Mouse (Mus musculus): ENCODE data around the gene Plekha4. TPM values are rescaled to one million over a fixed set of nuclear protein-coding genes. Genes with fewer than 3 reads are reported as not detected.

Plekha4 gene
- total and polyA plus RNA-seq, 3 experiments: 0.12 to 0.65 TPM; not detected in 1

GRCm38 (mm10) chr7:45587631-45588592, 61.8 kb downstream of the Plekha4 start:
- TF ChIP-seq POLR2A (IDR thresholded peaks at IDR 0.05; ENCODE audit: control insufficient read depth in 1 of 2, insufficient read depth in 1 of 2, low read depth in 1 of 2, low read length in 2 of 2, poor library complexity in 1 of 2) (no peak), HCFC1 (IDR thresholded peaks at IDR 0.05; ENCODE audit: low read depth, low read length) (no peak), MAZ (IDR thresholded peaks at IDR 0.05; ENCODE audit: low read depth, low read length) (no peak), NRF1 (IDR thresholded peaks at IDR 0.05; ENCODE audit: insufficient read depth, low read depth, low read length, poor library complexity, severe bottlenecking) (no peak), POLR2AphosphoS5 (IDR thresholded peaks at IDR 0.05; ENCODE audit: borderline replicate concordance, low read depth, low read length) (no peak), EP300 (IDR thresholded peaks at IDR 0.05; ENCODE audit: low read depth in 1 of 2, low read length in 2 of 2) (no peak), ETS1 (IDR thresholded peaks at IDR 0.05; ENCODE audit: low read depth, low read length) (no peak), TCF12 (IDR thresholded peaks at IDR 0.05; ENCODE audit: low read depth, low read length) (no peak), MXI1 (IDR thresholded peaks at IDR 0.05; ENCODE audit: low read depth, low read length) (no peak), MYC (IDR thresholded peaks at IDR 0.05; ENCODE audit: low read depth, low read length) (no peak), ZMIZ1 (IDR thresholded peaks at IDR 0.05; ENCODE audit: low read depth, low read length) (no peak), ZNF384 (IDR thresholded peaks at IDR 0.05; ENCODE audit: low read depth, low read length) (no peak), USF2 (IDR thresholded peaks at IDR 0.05; ENCODE audit: borderline replicate concordance in 1 of 2, insufficient read depth in 1 of 2, low read depth in 1 of 2, low read length in 2 of 2) (no peak), MAFK (IDR thresholded peaks at IDR 0.05; ENCODE audit: borderline replicate concordance, low read depth, low read length) (no peak)
- no peaks in the 10 kb centered on the region for H3K9me3 ChIP-seq (replicated peaks; ENCODE audit: insufficient read depth, low read length)
- peaks cover 3 to 8% of the 10 kb centered on the region in 2 experiments; a peak in 2 of 4 replicates for H3K4me1 ChIP-seq (ENCODE audit: control insufficient read depth in 1 of 2, insufficient read depth in 2 of 2, low read length in 2 of 2)
- H3K9ac ChIP-seq (ENCODE audit: control insufficient read depth, low read depth, low read length, poor library complexity, severe bottlenecking): no peak overlapping the region
- DNase-seq (ENCODE audit: low read depth, low spot score): no peak
- peaks cover 0 to 11% of the 10 kb centered on the region in 2 experiments; a peak in 3 of 4 replicates for H3K36me3 ChIP-seq (ENCODE audit: control insufficient read depth in 1 of 2, insufficient read depth in 2 of 2, low read length in 2 of 2)
- H3K79me2 ChIP-seq (ENCODE audit: control insufficient read depth, insufficient read depth, low read length, poor library complexity): no peaks in the 10 kb centered on the region
- no peaks in the 10 kb centered on the region for H3K27me3 ChIP-seq (ENCODE audit: control insufficient read depth in 1 of 2, insufficient read depth in 2 of 2, low read length in 2 of 2)
- H3K27ac ChIP-seq (ENCODE audit: control insufficient read depth, low read depth, low read length): no peak overlapping the region
- H3K4me3 ChIP-seq (ENCODE audit: control insufficient read depth in 1 of 2, insufficient read depth in 1 of 2, low read depth in 2 of 2, low read length in 2 of 2): no peak overlapping the region

- Histone ChIP-seq H3K4me1 (ENCODE audit: control insufficient read depth in 1 of 2, insufficient read depth in 2 of 2, low read length in 2 of 2) (peaks cover 3 to 8% of the 10 kb centered on the region in 2 experiments; a peak in 3 of 4 replicates), H3K36me3 (ENCODE audit: control insufficient read depth in 1 of 2, insufficient read depth in 2 of 2, low read length in 2 of 2) (peaks cover 0 to 18% of the 10 kb centered on the region in 2 experiments; a peak in 3 of 4 replicates), H3K27ac (ENCODE audit: control insufficient read depth, low read depth, low read length) (no peak overlapping the region), H3K27me3 (ENCODE audit: control insufficient read depth in 1 of 2, insufficient read depth in 2 of 2, low read length in 2 of 2) (no peaks in the 10 kb centered on the region), H3K9ac (ENCODE audit: control insufficient read depth, low read depth, low read length, poor library complexity, severe bottlenecking) (no peak overlapping the region), H3K9me3 (replicated peaks; ENCODE audit: insufficient read depth, low read length) (no peaks in the 10 kb centered on the region), H3K79me2 (ENCODE audit: control insufficient read depth, insufficient read depth, low read length, poor library complexity) (no peaks in the 10 kb centered on the region), H3K4me3 (ENCODE audit: control insufficient read depth in 1 of 2, insufficient read depth in 1 of 2, low read depth in 2 of 2, low read length in 2 of 2) (no peak overlapping the region)
- TF ChIP-seq POLR2A (IDR thresholded peaks at IDR 0.05; ENCODE audit: control insufficient read depth in 1 of 2, insufficient read depth in 1 of 2, low read depth in 1 of 2, low read length in 2 of 2, poor library complexity in 1 of 2) (no peak), CTCF (IDR thresholded peaks at IDR 0.05 in 2 of 3, conservative IDR thresholded peaks at IDR 0.05 in 1 of 3; ENCODE audit: control insufficient read depth in 1 of 3, insufficient read depth in 1 of 3, low read depth in 2 of 3, low read length in 3 of 3, poor library complexity in 1 of 3, severe bottlenecking in 1 of 3) (peak; percentile 46 to 79 (median 74); a peak in 5 of 6 replicates), ZMIZ1 (IDR thresholded peaks at IDR 0.05; ENCODE audit: low read depth, low read length) (no peak), SMC3 (IDR thresholded peaks at IDR 0.05; ENCODE audit: low read depth, low read length) (peak; percentile 66), KAT2A (conservative IDR thresholded peaks at IDR 0.05; ENCODE audit: low read depth, low read length) (peak; percentile 56; the same call in 1 of the 2 replicates), ZC3H11A (IDR thresholded peaks at IDR 0.05; ENCODE audit: low read depth, low read length) (peak; percentile 49; the same call in 1 of the 2 replicates), SIN3A (IDR thresholded peaks at IDR 0.05; ENCODE audit: low read length) (peak; percentile 34; the same call in 1 of the 2 replicates), RAD21 (IDR thresholded peaks at IDR 0.05; ENCODE audit: low read depth, low read length) (peak; percentile 71), HCFC1 (IDR thresholded peaks at IDR 0.05; ENCODE audit: low read depth, low read length) (peak; percentile 89), MAZ (IDR thresholded peaks at IDR 0.05; ENCODE audit: low read depth, low read length) (no peak)
- peak; percentile 67 for DNase-seq (ENCODE audit: low read depth, low spot score)
Measured at GRCm38 (mm10) chr7:45589173-45589572, 63.0 kb downstream of the Plekha4 start.

All from MEL (cell line).